Comparison of ENCODE assay signal across 8 mouse cellular contexts in genomic region chr3:83054759-83055158, GRCm38 (mm10). TPM values are rescaled to one million over a fixed set of nuclear protein-coding genes. Genes with fewer than 3 reads are reported as not detected.
DNase-seq lines count a peak whose midpoint lies in the region; ATAC-seq lines count a peak whose summit lies in the region.
"Had no signal": no experiment of that assay in that cellular context is flagged by ENCODE, and none has a peak within 500 bp of the region (broad histone marks: within the 10 kb centered on the region; RNA-seq: fewer than 3 reads in every experiment).

No protein-coding gene starts in this region.

- ATAC-seq in lung, embryonic 16.5 days (ENCODE audit: low read depth) = no peak
- no peak for ATAC-seq in embryonic facial prominence, embryonic 14.5 days (ENCODE audit: low read depth)
- no peak; the same call in 1 of the 2 replicates for ATAC-seq in limb, embryonic 11.5 days (ENCODE audit: insufficient number of reproducible peaks, low FRiP score, low TSS enrichment, low read depth)
- ATAC-seq in stomach, embryonic 14.5 days (ENCODE audit: insufficient number of reproducible peaks, insufficient read depth, low FRiP score, low read depth) = no peak

- H3K4me3 ChIP-seq in lung, embryonic 16.5 days (ENCODE audit: low read length) = peak overlapping the region; percentile 88
- H3K4me3 ChIP-seq in embryonic facial prominence, embryonic 14.5 days (ENCODE audit: low read depth, low read length) = peak overlapping the region; percentile 76
- peak overlapping the region; percentile 21; the same call in 1 of the 2 replicates for H3K4me3 ChIP-seq in limb, embryonic 11.5 days (ENCODE audit: low read depth, low read length)
- peak overlapping the region; percentile 70 for H3K4me3 ChIP-seq in stomach, embryonic 14.5 days (ENCODE audit: low read depth, low read length)

- peak overlapping the region; percentile 57 for H3K9ac ChIP-seq in lung, embryonic 16.5 days (ENCODE audit: low read length)
- no peak overlapping the region for H3K9ac ChIP-seq in embryonic facial prominence, embryonic 14.5 days (ENCODE audit: low read depth, low read length)
- H3K9ac ChIP-seq in limb, embryonic 11.5 days (ENCODE audit: low read length) = no peak overlapping the region
- no peak overlapping the region for H3K9ac ChIP-seq in stomach, embryonic 14.5 days (replicated peaks; ENCODE audit: low read depth, low read length)

- H3K4me1 ChIP-seq in lung, embryonic 16.5 days (replicated peaks; ENCODE audit: control insufficient read depth, insufficient read depth, low read length) = peaks cover 7% of the 10 kb centered on the region
- peaks cover 5% of the 10 kb centered on the region for H3K4me1 ChIP-seq in embryonic facial prominence, embryonic 14.5 days (ENCODE audit: control insufficient read depth, insufficient read depth, low read length)
- 0 out of 2 replicates have a peak, but pooled peaks cover 7% of the 10 kb centered on the region for H3K4me1 ChIP-seq in limb, embryonic 11.5 days (ENCODE audit: control insufficient read depth, insufficient read depth, low read length)
- peaks cover 9% of the 10 kb centered on the region; the same call in 1 of the 2 replicates for H3K4me1 ChIP-seq in stomach, embryonic 14.5 days (ENCODE audit: control insufficient read depth, insufficient read depth, low read length)

- no peak for DNase-seq in lung, postnatal 14 days
- peak; percentile 5 for DNase-seq in embryonic facial prominence, embryonic 14.5 days (ENCODE audit: low spot score)
- no peak for DNase-seq in limb, embryonic 11.5 days (ENCODE audit: low spot score)
- DNase-seq in adrenal gland, postnatal 25 days = no peak
- no peak for DNase-seq in layer of hippocampus, adult 8-10 months (ENCODE audit: low spot score in 2 of 2)

- no peaks in the 10 kb centered on the region for H3K27me3 ChIP-seq in lung, embryonic 16.5 days (ENCODE audit: control insufficient read depth, insufficient read depth, low read depth, low read length)
- H3K27me3 ChIP-seq in embryonic facial prominence, embryonic 14.5 days (replicated peaks; ENCODE audit: control insufficient read depth, insufficient read depth, low read length) = no peaks in the 10 kb centered on the region
- no peaks in the 10 kb centered on the region for H3K27me3 ChIP-seq in limb, embryonic 11.5 days (ENCODE audit: control insufficient read depth, insufficient read depth, low read length)
- H3K27me3 ChIP-seq in stomach, embryonic 14.5 days (ENCODE audit: control insufficient read depth, insufficient read depth, low read length) = no peaks in the 10 kb centered on the region

- H3K36me3 ChIP-seq in lung, embryonic 16.5 days (ENCODE audit: control insufficient read depth, insufficient read depth, low read length) = peaks cover 11% of the 10 kb centered on the region
- H3K36me3 ChIP-seq in embryonic facial prominence, embryonic 14.5 days (ENCODE audit: control insufficient read depth, insufficient read depth, low read length) = peaks cover 30% of the 10 kb centered on the region
- peaks cover 6% of the 10 kb centered on the region; the same call in 1 of the 2 replicates for H3K36me3 ChIP-seq in limb, embryonic 11.5 days (ENCODE audit: control insufficient read depth, insufficient read depth, low read length)
- H3K36me3 ChIP-seq in stomach, embryonic 14.5 days (ENCODE audit: control insufficient read depth, insufficient read depth, low read length) = peaks cover 19% of the 10 kb centered on the region

- H3K4me2 ChIP-seq in lung, embryonic 16.5 days (ENCODE audit: low read depth, low read length) = peak overlapping the region; percentile 49
- H3K4me2 ChIP-seq in embryonic facial prominence, embryonic 14.5 days (ENCODE audit: low read depth, low read length) = peak overlapping the region; percentile 50
- peak overlapping the region; percentile 23; the same call in 1 of the 2 replicates for H3K4me2 ChIP-seq in limb, embryonic 11.5 days (ENCODE audit: low read depth, severe bottlenecking)
- H3K4me2 ChIP-seq in stomach, embryonic 14.5 days (replicated peaks; ENCODE audit: low read depth, low read length) = peak overlapping the region; percentile 32

- H3K27ac ChIP-seq in lung, embryonic 16.5 days (ENCODE audit: low read length) = no peak overlapping the region
- no peak overlapping the region for H3K27ac ChIP-seq in embryonic facial prominence, embryonic 14.5 days (replicated peaks; ENCODE audit: low read depth, low read length)
- no peak overlapping the region for H3K27ac ChIP-seq in limb, embryonic 11.5 days (replicated peaks; ENCODE audit: low read depth, low read length)
- no peak overlapping the region for H3K27ac ChIP-seq in stomach, embryonic 14.5 days (ENCODE audit: low read length)

- H3K9me3 ChIP-seq in lung, embryonic 16.5 days (ENCODE audit: control insufficient read depth, low read length) = no peaks in the 10 kb centered on the region
- H3K9me3 ChIP-seq in embryonic facial prominence, embryonic 14.5 days (ENCODE audit: control insufficient read depth, low read length) = no peaks in the 10 kb centered on the region
- no peaks in the 10 kb centered on the region for H3K9me3 ChIP-seq in limb, embryonic 11.5 days (ENCODE audit: control insufficient read depth, low read length)
- H3K9me3 ChIP-seq in stomach, embryonic 14.5 days (ENCODE audit: control insufficient read depth, low read depth, low read length) = no peaks in the 10 kb centered on the region

- 28% methylated on average over 13 of the region's 13 CpGs for WGBS in lung, embryonic 16.5 days
- 36% methylated on average over 13 of the region's 13 CpGs for WGBS in embryonic facial prominence, embryonic 14.5 days
- WGBS in limb, embryonic 11.5 days = 32% methylated on average over 13 of the region's 13 CpGs
- WGBS in stomach, embryonic 14.5 days = 38% methylated on average over 13 of the region's 13 CpGs

RNA-seq across cellular contexts. Expression of gene Plrg1, which starts 0.6 kb away (rescaled TPM):
- 94.8 and 99.0 TPM in 2 replicates for polyA plus RNA-seq in lung, embryonic 16.5 days (2015; fragmentation: Nextera tagmentation; extraction: Ambion mirVana)
- polyA plus RNA-seq in embryonic facial prominence, embryonic 14.5 days (2014; fragmentation: Nextera tagmentation; extraction: Ambion mirVana) = 86.1 and 98.0 TPM in 2 replicates
- polyA plus RNA-seq in limb, embryonic 11.5 days (2014; fragmentation: Nextera tagmentation; extraction: Ambion mirVana) = 140 TPM in 2 replicates
- polyA plus RNA-seq in stomach, embryonic 14.5 days (2014; fragmentation: Nextera tagmentation; extraction: Ambion mirVana) = 98.0 and 103 TPM in 2 replicates
- 50.1 and 51.6 TPM in 2 replicates for total RNA-seq in adrenal gland, postnatal 25 days (2021)
- total RNA-seq in layer of hippocampus, adult 8-10 months (2022) = 10 to 100 TPM; 48.1 to 52.8 (median 49.0) TPM

RNA-seq across cellular contexts. Expression of gene Fgb, which starts 5.1 kb away (rescaled TPM):
- polyA plus RNA-seq in lung, embryonic 16.5 days (2015; fragmentation: Nextera tagmentation; extraction: Ambion mirVana) = 0.78 and 10.6 TPM in 2 replicates
- polyA plus RNA-seq in embryonic facial prominence, embryonic 14.5 days (2014; fragmentation: Nextera tagmentation; extraction: Ambion mirVana) = 0.10 TPM in 1 of 2 replicates, not detected in the other
- 0.11 and 0.20 TPM in 2 replicates for polyA plus RNA-seq in limb, embryonic 11.5 days (2014; fragmentation: Nextera tagmentation; extraction: Ambion mirVana)
- polyA plus RNA-seq in stomach, embryonic 14.5 days (2014; fragmentation: Nextera tagmentation; extraction: Ambion mirVana) = 0.08 and 0.29 TPM in 2 replicates
- total RNA-seq in adrenal gland, postnatal 25 days (2021) = 17.5 TPM in 1 of 2 replicates, not detected in the other
- not detected for total RNA-seq in layer of hippocampus, adult 8-10 months (2022)
- total RNA-seq: neutrophil, adult 5-6 weeks had no signal

RNA-seq across cellular contexts. Expression of gene Fga, which starts 28.9 kb away (rescaled TPM):
- 1.9 and 19.9 TPM in 2 replicates for polyA plus RNA-seq in lung, embryonic 16.5 days (2015; fragmentation: Nextera tagmentation; extraction: Ambion mirVana)
- 0.09 TPM in 1 of 2 replicates, not detected in the other for polyA plus RNA-seq in embryonic facial prominence, embryonic 14.5 days (2014; fragmentation: Nextera tagmentation; extraction: Ambion mirVana)
- polyA plus RNA-seq in limb, embryonic 11.5 days (2014; fragmentation: Nextera tagmentation; extraction: Ambion mirVana) = not detected in 2 replicates
- 0.14 and 0.27 TPM in 2 replicates for polyA plus RNA-seq in stomach, embryonic 14.5 days (2014; fragmentation: Nextera tagmentation; extraction: Ambion mirVana)
- total RNA-seq in adrenal gland, postnatal 25 days (2021) = 0.18 and 34.4 TPM in 2 replicates
- total RNA-seq in layer of hippocampus, adult 8-10 months (2022) = not detected
- total RNA-seq: neutrophil, adult 5-6 weeks had no signal

RNA-seq across cellular contexts. Expression of gene Fgg, which starts 47.2 kb away (rescaled TPM):
- polyA plus RNA-seq in lung, embryonic 16.5 days (2015; fragmentation: Nextera tagmentation; extraction: Ambion mirVana) = 1.5 and 16.1 TPM in 2 replicates
- 0.12 and 0.13 TPM in 2 replicates for polyA plus RNA-seq in embryonic facial prominence, embryonic 14.5 days (2014; fragmentation: Nextera tagmentation; extraction: Ambion mirVana)
- 0.11 TPM in 2 replicates for polyA plus RNA-seq in limb, embryonic 11.5 days (2014; fragmentation: Nextera tagmentation; extraction: Ambion mirVana)
- polyA plus RNA-seq in stomach, embryonic 14.5 days (2014; fragmentation: Nextera tagmentation; extraction: Ambion mirVana) = 0.95 TPM in 1 of 2 replicates, not detected in the other
- 0.24 and 23.1 TPM in 2 replicates for total RNA-seq in adrenal gland, postnatal 25 days (2021)
- not detected for total RNA-seq in layer of hippocampus, adult 8-10 months (2022)
- total RNA-seq: neutrophil, adult 5-6 weeks had no signal

Comparison
In these comparisons a context has a peak if more than half of its experiments do, and no peak if none do; other contexts are left out.
1. H3K4me3 ChIP-seq: peak in every context shown above with its lines; median percentile 88 in lung, embryonic 16.5 days; 76 in embryonic facial prominence, embryonic 14.5 days; 70 in stomach, embryonic 14.5 days; 21 in limb, embryonic 11.5 days.